ENCODE assay signal across 10 mouse cellular contexts in genomic region chrX:60609202-60609601, GRCm38 (mm10). TPM values are rescaled to one million over a fixed set of nuclear protein-coding genes. Genes with fewer than 3 reads are reported as not detected.
DNase-seq lines count a peak whose midpoint lies in the region; ATAC-seq and TF ChIP-seq lines count a peak whose summit lies in the region.
"Had no signal": no experiment of that assay in that cellular context is flagged by ENCODE, and none has a peak within 500 bp of the region (broad histone marks: within the 10 kb centered on the region; RNA-seq: fewer than 3 reads in every experiment).

No protein-coding gene starts in this region.

- no peak overlapping the region for H3K4me2 ChIP-seq in forebrain, postnatal 0 days (ENCODE audit: low read depth)
- H3K4me2 ChIP-seq in forebrain, embryonic 11.5 days (ENCODE audit: low read depth, low read length, severe bottlenecking) = no peak overlapping the region
- H3K4me2 ChIP-seq in embryonic facial prominence, embryonic 14.5 days (ENCODE audit: low read depth, low read length) = no peak overlapping the region

- 28% methylated on average over 3 of the region's 3 CpGs for WGBS in forebrain, postnatal 0 days
- WGBS in forebrain, embryonic 11.5 days = 32% methylated on average over 3 of the region's 3 CpGs
- WGBS in liver, adult 2 months = 33% methylated on average over 3 of the region's 3 CpGs
- 40% methylated on average over 3 of the region's 3 CpGs for WGBS in embryonic facial prominence, embryonic 14.5 days

- DNase-seq in forebrain, postnatal 0 days = peak; percentile 59
- no peak for DNase-seq in forebrain, embryonic 11.5 days (ENCODE audit: low spot score)
- peak; percentile 10 for DNase-seq in liver, adult 2 months (ENCODE audit: extremely low read depth, low read depth, low spot score)
- DNase-seq in liver (no peak), MEL (ENCODE audit: low read depth, low spot score) (peak; percentile 7)
- peak; percentile 25 for DNase-seq in embryonic facial prominence, embryonic 14.5 days (ENCODE audit: low spot score)
- no peak for DNase-seq in adrenal gland, postnatal 36 days
- no peak for DNase-seq in adrenal gland, adult 18-20 months (ENCODE audit: low spot score in 2 of 2)
- DNase-seq: kidney, postnatal 4 days; spleen, adult 18-20 months had no signal

- ATAC-seq in forebrain, postnatal 0 days = peak; percentile 38; the same call in 1 of the 2 replicates
- ATAC-seq in forebrain, embryonic 11.5 days (replicated peaks; ENCODE audit: low FRiP score) = no peak
- no peak for ATAC-seq in embryonic facial prominence, embryonic 14.5 days (ENCODE audit: low read depth)

- no peaks in the 10 kb centered on the region for H3K36me3 ChIP-seq in forebrain, postnatal 0 days (ENCODE audit: insufficient read depth)
- no peaks in the 10 kb centered on the region for H3K36me3 ChIP-seq in forebrain, embryonic 11.5 days (ENCODE audit: control insufficient read depth, insufficient read depth, low read length)
- no peaks in the 10 kb centered on the region for H3K36me3 ChIP-seq in liver, adult 2 months (ENCODE audit: control insufficient read depth, insufficient read depth, low read length)
- H3K36me3 ChIP-seq in MEL (ENCODE audit: control insufficient read depth in 1 of 2, insufficient read depth in 2 of 2, low read length in 2 of 2) = no peaks in the 10 kb centered on the region
- no peaks in the 10 kb centered on the region for H3K36me3 ChIP-seq in embryonic facial prominence, embryonic 14.5 days (ENCODE audit: control insufficient read depth, insufficient read depth, low read length)

- TF ChIP-seq EP300 in MEL (IDR thresholded peaks at IDR 0.05; ENCODE audit: low read depth in 1 of 2, low read length in 2 of 2) = no peak

- H3K4me3 ChIP-seq in forebrain, postnatal 0 days (ENCODE audit: low read depth, low read length) = no peak overlapping the region
- no peak overlapping the region for H3K4me3 ChIP-seq in forebrain, embryonic 11.5 days (ENCODE audit: low read depth, low read length)
- no peak overlapping the region for H3K4me3 ChIP-seq in liver, adult 2 months (ENCODE audit: insufficient read depth, low read depth, low read length)
- H3K4me3 ChIP-seq in MEL (ENCODE audit: control insufficient read depth in 1 of 2, insufficient read depth in 1 of 2, low read depth in 2 of 2, low read length in 2 of 2) = no peak overlapping the region
- no peak overlapping the region for H3K4me3 ChIP-seq in embryonic facial prominence, embryonic 14.5 days (ENCODE audit: low read depth, low read length)

- H3K79me2 ChIP-seq in liver, adult 2 months (ENCODE audit: control insufficient read depth, insufficient read depth, low read length) = no peaks in the 10 kb centered on the region
- no peaks in the 10 kb centered on the region for H3K79me2 ChIP-seq in MEL (ENCODE audit: control insufficient read depth, insufficient read depth, low read length, poor library complexity)

- peak; percentile 12 for TF ChIP-seq RAD21 in MEL (IDR thresholded peaks at IDR 0.05; ENCODE audit: low read depth, low read length)

- TF ChIP-seq CTCF in forebrain, postnatal 0 days (IDR thresholded peaks at IDR 0.05; ENCODE audit: low read depth) = peak; percentile 62
- no peak for TF ChIP-seq CTCF in liver, adult 2 months (IDR thresholded peaks at IDR 0.05; ENCODE audit: low read depth, low read length)
- peak in 2 of 3 experiments; percentile 20 to 34; a peak in 3 of 6 replicates for TF ChIP-seq CTCF in MEL (IDR thresholded peaks at IDR 0.05 in 2 of 3, conservative IDR thresholded peaks at IDR 0.05 in 1 of 3; ENCODE audit: control insufficient read depth in 1 of 3, insufficient read depth in 1 of 3, low read depth in 2 of 3, low read length in 3 of 3, poor library complexity in 1 of 3, severe bottlenecking in 1 of 3)

- H3K27ac ChIP-seq in forebrain, postnatal 0 days (ENCODE audit: low read depth, low read length) = no peak overlapping the region
- H3K27ac ChIP-seq in forebrain, embryonic 11.5 days (ENCODE audit: low read depth, low read length) = no peak overlapping the region
- H3K27ac ChIP-seq in liver, adult 2 months (replicated peaks; ENCODE audit: insufficient read depth, low read depth, low read length) = no peak overlapping the region
- H3K27ac ChIP-seq in MEL (ENCODE audit: control insufficient read depth, low read depth, low read length) = no peak overlapping the region
- no peak overlapping the region for H3K27ac ChIP-seq in embryonic facial prominence, embryonic 14.5 days (replicated peaks; ENCODE audit: low read depth, low read length)

- no peaks in the 10 kb centered on the region for H3K4me1 ChIP-seq in forebrain, postnatal 0 days (ENCODE audit: insufficient read depth)
- H3K4me1 ChIP-seq in forebrain, embryonic 11.5 days (replicated peaks; ENCODE audit: control insufficient read depth, insufficient read depth, low read length) = no peaks in the 10 kb centered on the region
- H3K4me1 ChIP-seq in liver, adult 2 months (ENCODE audit: control insufficient read depth, insufficient read depth, low read length) = no peaks in the 10 kb centered on the region
- H3K4me1 ChIP-seq in MEL (ENCODE audit: control insufficient read depth in 1 of 2, insufficient read depth in 2 of 2, low read length in 2 of 2) = no peaks in the 10 kb centered on the region
- no peaks in the 10 kb centered on the region for H3K4me1 ChIP-seq in embryonic facial prominence, embryonic 14.5 days (ENCODE audit: control insufficient read depth, insufficient read depth, low read length)

- H3K27me3 ChIP-seq in forebrain, postnatal 0 days (ENCODE audit: insufficient read depth, low read length) = no peaks in the 10 kb centered on the region
- H3K27me3 ChIP-seq in forebrain, embryonic 11.5 days (ENCODE audit: control insufficient read depth, insufficient read depth, low read length) = no peaks in the 10 kb centered on the region
- H3K27me3 ChIP-seq in liver, adult 2 months (ENCODE audit: control insufficient read depth, insufficient read depth, low read length) = no peaks in the 10 kb centered on the region
- no peaks in the 10 kb centered on the region for H3K27me3 ChIP-seq in MEL (ENCODE audit: control insufficient read depth in 1 of 2, insufficient read depth in 2 of 2, low read length in 2 of 2)
- H3K27me3 ChIP-seq in embryonic facial prominence, embryonic 14.5 days (replicated peaks; ENCODE audit: control insufficient read depth, insufficient read depth, low read length) = no peaks in the 10 kb centered on the region

- no peak for TF ChIP-seq POLR2A in liver, adult 2 months (IDR thresholded peaks at IDR 0.05; ENCODE audit: extremely low read depth, insufficient read depth, low read length)
- no peak for TF ChIP-seq POLR2A in MEL (IDR thresholded peaks at IDR 0.05; ENCODE audit: control insufficient read depth in 1 of 2, insufficient read depth in 1 of 2, low read depth in 1 of 2, low read length in 2 of 2, poor library complexity in 1 of 2)

- H3K9ac ChIP-seq in forebrain, postnatal 0 days = no peak overlapping the region
- no peak overlapping the region for H3K9ac ChIP-seq in forebrain, embryonic 11.5 days (ENCODE audit: low read length)
- no peak overlapping the region for H3K9ac ChIP-seq in liver, adult 2 months (ENCODE audit: low read depth, low read length)
- no peak overlapping the region for H3K9ac ChIP-seq in MEL (ENCODE audit: control insufficient read depth, low read depth, low read length, poor library complexity, severe bottlenecking)
- no peak overlapping the region for H3K9ac ChIP-seq in embryonic facial prominence, embryonic 14.5 days (ENCODE audit: low read depth, low read length)

- no peaks in the 10 kb centered on the region for H3K9me3 ChIP-seq in forebrain, postnatal 0 days (ENCODE audit: low read length)
- H3K9me3 ChIP-seq in forebrain, embryonic 11.5 days (ENCODE audit: control insufficient read depth, low read length) = no peaks in the 10 kb centered on the region
- no peaks in the 10 kb centered on the region for H3K9me3 ChIP-seq in MEL (replicated peaks; ENCODE audit: insufficient read depth, low read length)
- H3K9me3 ChIP-seq in embryonic facial prominence, embryonic 14.5 days (ENCODE audit: control insufficient read depth, low read length) = no peaks in the 10 kb centered on the region

TF ChIP-seq in MEL, 35 proteins besides CTCF, POLR2A, EP300 and RAD21:
- TF ChIP-seq NELFE (IDR thresholded peaks at IDR 0.05; ENCODE audit: low read depth, low read length) (no peak), CHD1 (IDR thresholded peaks at IDR 0.05; ENCODE audit: low read depth, low read length) (no peak), SMC3 (IDR thresholded peaks at IDR 0.05; ENCODE audit: low read depth, low read length) (peak; percentile 38), MAX (IDR thresholded peaks at IDR 0.05; ENCODE audit: low read length) (no peak), POLR2AphosphoS2 (IDR thresholded peaks at IDR 0.05; ENCODE audit: low read length) (no peak)

RNA-seq across cellular contexts. Expression of gene Atp11c, which starts 16.7 kb away (rescaled TPM):
- 20.9 and 28.0 TPM in 2 replicates for total RNA-seq in forebrain, postnatal 0 days (2014; rRNA removed)
- 5.2 and 6.8 TPM in 2 replicates for polyA plus RNA-seq in forebrain, postnatal 0 days (2015; fragmentation: Nextera tagmentation; extraction: Ambion mirVana)
- 15.6 and 18.7 TPM in 2 replicates for polyA plus RNA-seq in forebrain, embryonic 11.5 days (2014; fragmentation: Nextera tagmentation; extraction: Ambion mirVana)
- 107 and 146 TPM in 2 replicates for total RNA-seq in liver, adult 2 months (2014; rRNA removed)
- polyA plus RNA-seq in liver, adult 2 months (2012; rRNA removed) = 25.2 and 34.6 TPM in 2 replicates
- 12.9 and 13.3 TPM in 2 replicates for total RNA-seq in MEL (2012; rRNA removed)
- polyA plus RNA-seq in MEL (2012; ENCODE audit: insufficient read depth in 1 of 2, insufficient read length in 2 of 2, low read depth in 1 of 2, low replicate concordance in 2 of 2, missing spikeins in 1 of 2) = 10 to 100 TPM in 1 of 2 experiments, not detected in 1; 10.6 TPM
- polyA plus RNA-seq in embryonic facial prominence, embryonic 14.5 days (2014; fragmentation: Nextera tagmentation; extraction: Ambion mirVana) = 9.9 and 10.6 TPM in 2 replicates
- 10 to 100 TPM; 15.2 to 17.9 TPM for total RNA-seq in adrenal gland, postnatal 36 days (2021)
- 10 to 100 TPM; 13.0 to 15.9 TPM for total RNA-seq in adrenal gland, adult 18-20 months (2021)

Comparison
In these comparisons a context has a peak if more than half of its experiments do, and no peak if none do; other contexts are left out.
1. DNase-seq: peak in forebrain, postnatal 0 days (single experiment), liver, adult 2 months (single experiment), MEL (single experiment) and embryonic facial prominence, embryonic 14.5 days (single experiment); none in forebrain, embryonic 11.5 days (single experiment), liver (single experiment), adrenal gland, postnatal 36 days (0 of 2) and adrenal gland, adult 18-20 months (0 of 2).